Mouse (Mus musculus) CH12.LX (cell line): ENCODE data around the gene Otud7a. TPM values are rescaled to one million over a fixed set of nuclear protein-coding genes. Genes with fewer than 3 reads are reported as not detected.

Experiments used
- DNase-seq: peaks from one replicate; pipeline ENCODE4 v3.0.0-alpha.2; 2013; ENCODE audit errors: extremely low read depth
- H3K27ac ChIP-seq: 2 replicates; pipeline ENCODE4 v1.5.1; 2012; ENCODE audit warnings: low read depth, mild to moderate bottlenecking, control low read depth, moderate library complexity; ENCODE audit not compliant: insufficient read depth
- H3K27me3 ChIP-seq: replicated peaks from 2 replicates; pipeline ENCODE3; 2012; ENCODE audit warnings: inconsistent platforms
- H3K36me3 ChIP-seq, 2 experiments: replicated peaks in 1 of 2; 2 replicates each; pipeline versions ENCODE3 to v1.6.1; 2012; ENCODE audit warnings: inconsistent platforms in 1 of 2, low read length in 1 of 2, mild to moderate bottlenecking in 1 of 2, mixed read lengths in 1 of 2, moderate library complexity in 1 of 2; ENCODE audit not compliant: control insufficient read depth in 1 of 2, insufficient read depth in 1 of 2
- H3K4me1 ChIP-seq, 2 experiments: 2 replicates each; pipeline ENCODE4 v1.6.1; 2012; ENCODE audit warnings: inconsistent platforms in 1 of 2, moderate library complexity in 1 of 2; ENCODE audit not compliant: insufficient read depth in 2 of 2, control insufficient read depth in 1 of 2
- H3K4me2 ChIP-seq: 2 replicates; pipeline ENCODE4 v1.6.1; 2012; ENCODE audit warnings: low read depth, mild to moderate bottlenecking, control low read depth; ENCODE audit not compliant: poor library complexity, insufficient read depth, severe bottlenecking
- H3K4me3 ChIP-seq, 3 experiments: fragments of 150-350 bp in 1 of 3; sonication (generic) in 1 of 3; replicated peaks in 1 of 3; 2 replicates each; pipeline versions ENCODE3 to v1.5.1; 2011 to 2012; ENCODE audit warnings: low read depth in 2 of 3, low read length in 2 of 3, mild to moderate bottlenecking in 2 of 3, moderate library complexity in 2 of 3, control low read depth in 1 of 3, improper control_type of control experiment in 1 of 3, inconsistent platforms in 1 of 3, mixed read lengths in 1 of 3; ENCODE audit not compliant: poor library complexity in 1 of 3
- H3K79me2 ChIP-seq: replicated peaks from 2 replicates; pipeline ENCODE4 v1.6.1; 2012; ENCODE audit warnings: mild to moderate bottlenecking, moderate library complexity; ENCODE audit not compliant: control insufficient read depth, poor library complexity, insufficient read depth, severe bottlenecking; ENCODE audit errors: extremely low read depth
- H3K9ac ChIP-seq: 2 replicates; pipeline ENCODE4 v1.6.1; 2012; ENCODE audit warnings: low read depth, mild to moderate bottlenecking, control low read depth, moderate library complexity; ENCODE audit not compliant: insufficient read depth
- H3K9me3 ChIP-seq: replicated peaks from 2 replicates; pipeline ENCODE3; 2012; ENCODE audit warnings: low read length, inconsistent platforms, mixed read lengths
- BHLHE40 ChIP-seq: IDR thresholded peaks from 2 replicates; pipeline ENCODE4 v1.6.1; 2011; ENCODE audit warnings: mild to moderate bottlenecking, low read depth, low read length, improper control_type of control experiment
- CHD2 ChIP-seq: IDR thresholded peaks from 2 replicates; pipeline ENCODE4 v1.6.1; 2011; ENCODE audit warnings: low read length, improper control_type of control experiment
- CTCF ChIP-seq, 2 experiments: IDR thresholded peaks in 1 of 2; conservative IDR thresholded peaks in 1 of 2; 2 replicates each; pipeline ENCODE4 v1.5.1; 2011 to 2012; ENCODE audit warnings: low read depth in 2 of 2, low read length in 2 of 2, improper control_type of control experiment in 1 of 2, inconsistent platforms in 1 of 2, mild to moderate bottlenecking in 1 of 2, moderate library complexity in 1 of 2
- E2F4 ChIP-seq: IDR thresholded peaks from 2 replicates; pipeline ENCODE4 v1.6.1; 2011; ENCODE audit warnings: low read depth, low read length, improper control_type of control experiment; ENCODE audit not compliant: insufficient replicate concordance
- ELF1 ChIP-seq: IDR thresholded peaks from 2 replicates; pipeline ENCODE4 v1.6.1; 2014; ENCODE audit warnings: low read depth, mild to moderate bottlenecking, inconsistent platforms, low read length, improper control_type of control experiment
- EP300 ChIP-seq: IDR thresholded peaks from 2 replicates; pipeline ENCODE4 v1.6.1; 2011; ENCODE audit warnings: low read length, improper control_type of control experiment
- ETS1 ChIP-seq: conservative IDR thresholded peaks from 2 replicates; pipeline ENCODE4 v1.6.1; 2012; ENCODE audit warnings: low read depth, mild to moderate bottlenecking, inconsistent platforms, low read length, improper control_type of control experiment, moderate library complexity
- GABPA ChIP-seq: IDR thresholded peaks from 2 replicates; pipeline ENCODE4 v1.6.1; 2012; ENCODE audit warnings: low read depth, low read length, improper control_type of control experiment, inconsistent platforms; ENCODE audit not compliant: insufficient replicate concordance
- HCFC1 ChIP-seq: IDR thresholded peaks from 2 replicates; pipeline ENCODE4 v1.6.1; 2012; ENCODE audit warnings: low read depth, mild to moderate bottlenecking, inconsistent platforms, low read length, improper control_type of control experiment
- JUN ChIP-seq: IDR thresholded peaks from 2 replicates; pipeline ENCODE4 v1.6.1; 2011; ENCODE audit warnings: low read depth, mild to moderate bottlenecking, low read length, improper control_type of control experiment, moderate library complexity; ENCODE audit not compliant: insufficient read depth
- JUND ChIP-seq: conservative IDR thresholded peaks from 2 replicates; pipeline ENCODE4 v1.6.1; 2011; ENCODE audit warnings: low read depth, low read length, improper control_type of control experiment
- KAT2A ChIP-seq: IDR thresholded peaks from 2 replicates; pipeline ENCODE4 v1.6.1; 2012; ENCODE audit warnings: low read length, improper control_type of control experiment, inconsistent platforms; ENCODE audit not compliant: insufficient replicate concordance
- MAZ ChIP-seq: IDR thresholded peaks from 2 replicates; pipeline ENCODE4 v1.6.1; 2012; ENCODE audit warnings: low read depth, mild to moderate bottlenecking, inconsistent platforms, low read length, improper control_type of control experiment, moderate library complexity
- MEF2A ChIP-seq: IDR thresholded peaks from 2 replicates; pipeline ENCODE4 v1.6.1; 2014; ENCODE audit warnings: low read depth, mild to moderate bottlenecking, inconsistent platforms, low read length, improper control_type of control experiment, borderline replicate concordance
- MYC ChIP-seq: IDR thresholded peaks from 2 replicates; pipeline ENCODE4 v1.6.1; 2011; ENCODE audit warnings: low read depth, mild to moderate bottlenecking, improper control_type of control experiment, low read length
- NELFE ChIP-seq: IDR thresholded peaks from 2 replicates; pipeline ENCODE4 v1.6.1; 2011; ENCODE audit warnings: low read depth, low read length, improper control_type of control experiment
- POLR2A ChIP-seq: IDR thresholded peaks from 2 replicates; pipeline ENCODE4 v1.6.1; 2011; ENCODE audit warnings: low read depth, mild to moderate bottlenecking, improper control_type of control experiment, low read length
- RAD21 ChIP-seq: IDR thresholded peaks from 2 replicates; pipeline ENCODE4 v1.6.1; 2011; ENCODE audit warnings: low read depth, mild to moderate bottlenecking, low read length, improper control_type of control experiment, moderate library complexity
- RCOR1 ChIP-seq: conservative IDR thresholded peaks from 2 replicates; pipeline ENCODE4 v1.6.1; 2012; ENCODE audit warnings: low read depth, mild to moderate bottlenecking, inconsistent platforms, low read length, improper control_type of control experiment
- SMC3 ChIP-seq: IDR thresholded peaks from 2 replicates; pipeline ENCODE4 v1.6.1; 2011; ENCODE audit warnings: low read depth, low read length, improper control_type of control experiment
- TCF12 ChIP-seq: IDR thresholded peaks from 2 replicates; pipeline ENCODE4 v1.6.1; 2014; ENCODE audit warnings: low read depth, mild to moderate bottlenecking, inconsistent platforms, low read length, improper control_type of control experiment
- USF2 ChIP-seq: conservative IDR thresholded peaks from 2 replicates; pipeline ENCODE4 v1.6.1; 2011; ENCODE audit warnings: low read depth, low read length, improper control_type of control experiment
- ZC3H11A ChIP-seq: IDR thresholded peaks from 2 replicates; pipeline ENCODE4 v1.6.1; 2012; ENCODE audit warnings: low read depth, mild to moderate bottlenecking, inconsistent platforms, low read length, improper control_type of control experiment
- ZMIZ1 ChIP-seq: IDR thresholded peaks from 2 replicates; pipeline ENCODE4 v1.6.1; 2012; ENCODE audit warnings: low read depth, mild to moderate bottlenecking, inconsistent platforms, low read length, improper control_type of control experiment
- dilution Hi-C: fragments of 300-500 bp; cut with MboI; formaldehyde crosslinking; loops from 2 replicates; pipeline ENCODE4 v1.14.3; 2020; ENCODE audit warnings: low sequenced_read_pairs; ENCODE audit not compliant: extremely low pct_unique_long_range_greater_than_20kb, extremely low pct_ligation_motif_present
- in situ Hi-C: fragments of 300-500 bp; cut with MboI; formaldehyde crosslinking; loops from 3 replicates; pipeline ENCODE4 v1.14.3; 2019; ENCODE audit warnings: low sequenced_read_pairs, low pct_ligation_motif_present, low pct_unique_long_range_greater_than_20kb, mixed read lengths
- polyA plus RNA-seq: library from polyadenylated mRNA; unstranded; fragments of >175 nt; gene quantifications from 2 replicates; pipeline ENCODE4 v1.2.1, GENCODE M21; 2012; ENCODE audit warnings: low read depth; ENCODE audit not compliant: insufficient read length
- total RNA-seq, 2 experiments: library from RNA; depleted of rRNA; stranded (reverse); fragments of 300-350 nt in 1 of 2; fragments of >200 nt in 1 of 2; gene quantifications; 2 replicates each; pipeline ENCODE4 v1.2.3; 2012 to 2014

The Otud7a gene
- total and polyA plus RNA-seq, 3 experiments, result not detected

DNA sequence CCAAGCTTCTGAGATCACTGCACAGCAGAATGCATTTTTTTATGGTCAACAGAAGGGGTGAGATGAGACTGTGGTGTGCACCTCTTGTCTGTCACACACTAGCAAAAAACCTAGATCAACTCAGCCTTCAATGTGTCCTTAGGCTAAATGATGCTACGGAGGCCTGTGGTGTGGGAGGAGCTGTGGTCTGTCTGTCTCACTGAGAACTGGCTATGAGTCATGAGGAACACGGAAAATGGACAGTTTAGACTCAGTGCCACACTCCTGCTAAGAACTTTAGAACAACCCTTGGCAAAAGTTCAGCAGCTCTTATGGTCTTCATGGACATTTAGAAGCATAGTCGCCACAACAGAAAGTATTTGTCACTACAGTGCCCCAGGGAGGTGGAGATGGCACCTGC is 172.5 kb downstream of the Otud7a start:
- H3K79me2 ChIP-seq, result no peaks in the 10 kb centered on the region
- no peaks in the 10 kb centered on the region for H3K4me1 ChIP-seq
- no peaks in the 10 kb centered on the region for H3K36me3 ChIP-seq
- TF ChIP-seq HCFC1 (no peak), CHD2 (no peak), CTCF (conservative IDR thresholded peaks at IDR 0.05 in 1 of 2, IDR thresholded peaks at IDR 0.05 in 1 of 2; ENCODE audit: low read depth in 2 of 2, low read length in 2 of 2) (no peak), BHLHE40 (no peak), NELFE (no peak), KAT2A (no peak), EP300 (no peak), RCOR1 (no peak), ZMIZ1 (no peak), SMC3 (no peak), JUND (no peak), GABPA (no peak), JUN (no peak), POLR2A (no peak)
- no peak for DNase-seq
- in situ Hi-C loops, result no loop called here
- no peak overlapping the region for H3K9ac ChIP-seq
- no peaks in the 10 kb centered on the region for H3K9me3 ChIP-seq
- H3K27ac ChIP-seq, result no peak overlapping the region
- H3K27me3 ChIP-seq, result peaks cover 50% of the 10 kb centered on the region
- dilution Hi-C loops, result no loop called here
- H3K4me3 ChIP-seq, result no peak overlapping the region
- H3K4me2 ChIP-seq, result no peak overlapping the region

DNA sequence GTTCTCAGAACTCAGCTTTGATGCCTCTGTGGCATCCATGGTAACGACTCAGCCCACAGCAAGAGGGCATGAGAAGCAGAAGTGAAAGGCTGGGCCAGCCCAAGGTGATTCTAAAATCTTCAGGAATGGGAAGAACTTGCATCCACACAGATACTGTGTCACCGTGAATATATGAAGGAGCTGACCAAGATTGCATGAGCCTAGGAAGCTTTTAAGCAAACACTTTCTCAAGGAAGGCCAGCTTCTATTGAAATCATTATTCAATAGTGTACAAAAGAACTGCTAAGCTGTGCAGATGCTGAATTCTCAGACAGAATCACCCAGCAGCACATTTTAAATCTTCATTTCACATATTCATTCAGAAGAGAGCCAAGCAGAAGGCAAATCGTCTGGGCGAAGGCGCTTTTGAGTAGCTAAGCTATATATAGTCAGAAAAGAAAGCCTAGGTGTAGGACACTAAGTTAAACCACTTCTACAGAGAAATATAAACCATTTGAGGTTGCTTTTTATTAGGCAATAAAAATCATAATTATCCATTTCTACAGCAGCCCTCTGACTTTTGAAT is 176.3 kb downstream of the Otud7a start:
- Histone ChIP-seq H3K9me3 (no peaks in the 10 kb centered on the region), H3K27ac (no peak overlapping the region), H3K4me3 (no peak overlapping the region), H3K36me3 (no peaks in the 10 kb centered on the region), H3K79me2 (no peaks in the 10 kb centered on the region), H3K4me1 (no peaks in the 10 kb centered on the region), H3K9ac (no peak overlapping the region), H3K4me2 (no peak overlapping the region), H3K27me3 (peaks cover 50% of the 10 kb centered on the region)
- DNase-seq, result no peak
- no peak for TF ChIP-seq USF2
- no peak for TF ChIP-seq E2F4
- TF ChIP-seq RCOR1, result no peak
- TF ChIP-seq MEF2A, result no peak
- TF ChIP-seq CHD2, result no peak
- no peak for TF ChIP-seq EP300
- no peak for TF ChIP-seq TCF12
- no peak for TF ChIP-seq ZMIZ1
- TF ChIP-seq RAD21, result no peak
- TF ChIP-seq MAZ, result no peak
- no peak for TF ChIP-seq SMC3
- TF ChIP-seq ETS1, result no peak
- TF ChIP-seq ZC3H11A, result no peak
- TF ChIP-seq ELF1, result no peak
- no peak for TF ChIP-seq MYC
- dilution Hi-C loops (no loop called here), in situ Hi-C loops (no loop called here)
